Mouse (Mus musculus): Measurements from ENCODE around the gene Spin1.

DNA sequence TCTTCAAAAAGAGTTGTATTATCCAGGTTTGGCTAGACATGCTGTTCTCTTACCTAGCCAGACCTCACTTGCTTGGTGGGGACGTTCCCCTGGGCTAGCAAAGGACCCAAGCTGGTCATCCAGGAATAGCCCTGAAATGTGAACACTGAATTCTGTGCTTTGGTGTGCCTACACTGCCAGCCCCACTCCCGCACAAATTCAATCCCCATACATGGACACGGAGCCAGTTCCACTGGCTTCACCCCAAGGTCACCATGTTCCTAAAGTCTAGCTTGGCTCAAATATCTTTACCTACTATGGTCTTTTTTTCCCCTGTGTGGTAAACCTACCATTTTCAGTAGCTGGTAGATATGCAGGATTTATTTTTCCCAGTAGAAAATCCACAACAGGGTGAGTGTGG is 97.0 kb downstream of the Spin1 start:
- TF ChIP-seq CTCF (IDR thresholded peaks at IDR 0.05; ENCODE audit: insufficient read depth, low read depth, low read length) (no peak), POLR2A (IDR thresholded peaks at IDR 0.05; ENCODE audit: insufficient read depth, low read depth, low read length) (no peak)
